ENCODE assay signal across 9 mouse cellular contexts in the genomic region with DNA sequence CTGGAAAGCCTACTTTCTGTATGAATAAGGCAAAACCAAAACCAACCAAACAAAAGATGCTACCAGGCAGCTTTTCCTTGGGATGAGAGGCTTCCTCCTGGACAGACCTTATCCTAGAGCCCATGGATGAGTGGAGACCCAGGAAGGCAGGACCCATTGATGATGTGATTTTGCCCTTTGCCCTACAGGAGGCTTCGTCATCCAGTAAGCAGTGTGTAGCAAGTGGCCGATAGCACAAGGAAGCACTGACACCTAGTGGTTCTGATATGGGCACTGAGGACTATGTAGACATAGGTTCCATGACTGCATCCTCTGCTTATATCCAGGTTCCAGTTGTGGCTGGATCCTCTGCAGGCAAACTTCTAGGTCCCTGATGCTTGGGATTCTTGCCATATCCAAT.
DNase-seq lines count a peak whose midpoint lies in the region; ATAC-seq and TF ChIP-seq lines count a peak whose summit lies in the region.
"Had no signal": no experiment of that assay in that cellular context is flagged by ENCODE, and none has a peak within 500 bp of the region (broad histone marks: within the 10 kb centered on the region; RNA-seq: fewer than 3 reads in every experiment).

No protein-coding gene starts in this region.

- ATAC-seq in embryonic facial prominence, embryonic 14.5 days (ENCODE audit: low read depth): peak; percentile 39; the same call in 1 of the 2 replicates
- peak; percentile 68 for ATAC-seq in intestine, postnatal 0 days
- ATAC-seq in forebrain, embryonic 15.5 days (replicated peaks): no peak; the same call in 1 of the 2 replicates

- 79% methylated on average over 2 of the region's 2 CpGs for WGBS in embryonic facial prominence, embryonic 14.5 days
- 63% methylated on average over 2 of the region's 2 CpGs for WGBS in embryonic facial prominence, embryonic 10.5 days
- 38% methylated on average over 2 of the region's 2 CpGs for WGBS in intestine, postnatal 0 days
- WGBS in forebrain, embryonic 15.5 days: 59% methylated on average over 2 of the region's 2 CpGs

- H3K4me3 ChIP-seq in embryonic facial prominence, embryonic 14.5 days (ENCODE audit: low read depth, low read length): no peak overlapping the region
- H3K4me3 ChIP-seq in embryonic facial prominence, embryonic 10.5 days: no peak overlapping the region
- H3K4me3 ChIP-seq in intestine, postnatal 0 days (ENCODE audit: low read depth, low read length): no peak overlapping the region
- no peak overlapping the region for H3K4me3 ChIP-seq in forebrain, embryonic 15.5 days
- H3K4me3 ChIP-seq: embryonic facial prominence, embryonic 15.5 days had no signal

- no peaks in the 10 kb centered on the region for H3K4me1 ChIP-seq in embryonic facial prominence, embryonic 14.5 days (ENCODE audit: control insufficient read depth, insufficient read depth, low read length)
- peaks cover 15% of the 10 kb centered on the region; the same call in 1 of the 2 replicates for H3K4me1 ChIP-seq in embryonic facial prominence, embryonic 10.5 days
- H3K4me1 ChIP-seq in intestine, postnatal 0 days (replicated peaks; ENCODE audit: control insufficient read depth, insufficient read depth, low read length): no peaks in the 10 kb centered on the region
- H3K4me1 ChIP-seq in forebrain, embryonic 15.5 days: 0 out of 2 replicates have a peak, but pooled peaks cover 3% of the 10 kb centered on the region
- H3K4me1 ChIP-seq: embryonic facial prominence, embryonic 15.5 days had no signal

- no peak overlapping the region for H3K27ac ChIP-seq in embryonic facial prominence, embryonic 14.5 days (replicated peaks; ENCODE audit: low read depth, low read length)
- no peak overlapping the region for H3K27ac ChIP-seq in embryonic facial prominence, embryonic 10.5 days (replicated peaks)
- H3K27ac ChIP-seq in intestine, postnatal 0 days (ENCODE audit: low read depth, low read length): no peak overlapping the region
- H3K27ac ChIP-seq in forebrain, embryonic 15.5 days (replicated peaks): no peak overlapping the region
- H3K27ac ChIP-seq: embryonic facial prominence, embryonic 15.5 days had no signal

- peak; percentile 33 for DNase-seq in embryonic facial prominence, embryonic 14.5 days (ENCODE audit: low spot score)
- DNase-seq in embryonic facial prominence, embryonic 10.5 days (ENCODE audit: low spot score): no peak
- DNase-seq in spleen, postnatal 36 days (ENCODE audit: low spot score in 2 of 2): peak; percentile 18 to 22
- no peak for DNase-seq in spleen, postnatal 14 days (ENCODE audit: low spot score in 2 of 2)
- DNase-seq in thymus, postnatal 4 days: peak; percentile 28
- DNase-seq in right cerebral cortex, postnatal 14 days: no peak

- peak; percentile 82 for TF ChIP-seq CTCF in intestine, postnatal 0 days (IDR thresholded peaks at IDR 0.05; ENCODE audit: low read depth)

- H3K27me3 ChIP-seq in embryonic facial prominence, embryonic 14.5 days (replicated peaks; ENCODE audit: control insufficient read depth, insufficient read depth, low read length): no peaks in the 10 kb centered on the region
- no peaks in the 10 kb centered on the region for H3K27me3 ChIP-seq in embryonic facial prominence, embryonic 10.5 days (replicated peaks; ENCODE audit: low read depth, poor library complexity, severe bottlenecking)
- no peaks in the 10 kb centered on the region for H3K27me3 ChIP-seq in intestine, postnatal 0 days (replicated peaks; ENCODE audit: control insufficient read depth, insufficient read depth, low read length)
- H3K27me3 ChIP-seq in forebrain, embryonic 15.5 days: no peaks in the 10 kb centered on the region
- H3K27me3 ChIP-seq: embryonic facial prominence, embryonic 15.5 days had no signal

- H3K36me3 ChIP-seq in embryonic facial prominence, embryonic 14.5 days (ENCODE audit: control insufficient read depth, insufficient read depth, low read length): no peaks in the 10 kb centered on the region
- H3K36me3 ChIP-seq in embryonic facial prominence, embryonic 10.5 days (replicated peaks): no peaks in the 10 kb centered on the region
- H3K36me3 ChIP-seq in intestine, postnatal 0 days (ENCODE audit: control insufficient read depth, insufficient read depth): no peaks in the 10 kb centered on the region
- no peaks in the 10 kb centered on the region for H3K36me3 ChIP-seq in forebrain, embryonic 15.5 days
- H3K36me3 ChIP-seq: embryonic facial prominence, embryonic 15.5 days had no signal

- H3K4me2 ChIP-seq in embryonic facial prominence, embryonic 14.5 days (ENCODE audit: low read depth, low read length): no peak overlapping the region
- H3K4me2 ChIP-seq in intestine, postnatal 0 days (replicated peaks; ENCODE audit: low read depth): no peak overlapping the region
- no peak overlapping the region for H3K4me2 ChIP-seq in forebrain, embryonic 15.5 days (replicated peaks)
- H3K4me2 ChIP-seq: embryonic facial prominence, embryonic 15.5 days had no signal

- H3K9ac ChIP-seq in embryonic facial prominence, embryonic 14.5 days (ENCODE audit: low read depth, low read length): no peak overlapping the region
- no peak overlapping the region for H3K9ac ChIP-seq in intestine, postnatal 0 days (ENCODE audit: low read depth, low read length)
- no peak overlapping the region for H3K9ac ChIP-seq in forebrain, embryonic 15.5 days (replicated peaks)
- H3K9ac ChIP-seq: embryonic facial prominence, embryonic 15.5 days had no signal

- no peaks in the 10 kb centered on the region for H3K9me3 ChIP-seq in embryonic facial prominence, embryonic 14.5 days (ENCODE audit: control insufficient read depth, low read length)
- no peaks in the 10 kb centered on the region for H3K9me3 ChIP-seq in embryonic facial prominence, embryonic 10.5 days
- H3K9me3 ChIP-seq in intestine, postnatal 0 days (ENCODE audit: control insufficient read depth): no peaks in the 10 kb centered on the region
- no peaks in the 10 kb centered on the region for H3K9me3 ChIP-seq in forebrain, embryonic 15.5 days
- H3K9me3 ChIP-seq: embryonic facial prominence, embryonic 15.5 days had no signal

Comparison
In these comparisons a context has a peak if more than half of its experiments do, and no peak if none do; other contexts are left out.
1. DNase-seq: peak in embryonic facial prominence, embryonic 14.5 days (single experiment), spleen, postnatal 36 days (2 of 2) and thymus, postnatal 4 days (single experiment); none in embryonic facial prominence, embryonic 10.5 days (single experiment), spleen, postnatal 14 days (0 of 2) and right cerebral cortex, postnatal 14 days (single experiment).